Comparison of ENCODE assay signal across 8 mouse cellular contexts in the genomic region with DNA sequence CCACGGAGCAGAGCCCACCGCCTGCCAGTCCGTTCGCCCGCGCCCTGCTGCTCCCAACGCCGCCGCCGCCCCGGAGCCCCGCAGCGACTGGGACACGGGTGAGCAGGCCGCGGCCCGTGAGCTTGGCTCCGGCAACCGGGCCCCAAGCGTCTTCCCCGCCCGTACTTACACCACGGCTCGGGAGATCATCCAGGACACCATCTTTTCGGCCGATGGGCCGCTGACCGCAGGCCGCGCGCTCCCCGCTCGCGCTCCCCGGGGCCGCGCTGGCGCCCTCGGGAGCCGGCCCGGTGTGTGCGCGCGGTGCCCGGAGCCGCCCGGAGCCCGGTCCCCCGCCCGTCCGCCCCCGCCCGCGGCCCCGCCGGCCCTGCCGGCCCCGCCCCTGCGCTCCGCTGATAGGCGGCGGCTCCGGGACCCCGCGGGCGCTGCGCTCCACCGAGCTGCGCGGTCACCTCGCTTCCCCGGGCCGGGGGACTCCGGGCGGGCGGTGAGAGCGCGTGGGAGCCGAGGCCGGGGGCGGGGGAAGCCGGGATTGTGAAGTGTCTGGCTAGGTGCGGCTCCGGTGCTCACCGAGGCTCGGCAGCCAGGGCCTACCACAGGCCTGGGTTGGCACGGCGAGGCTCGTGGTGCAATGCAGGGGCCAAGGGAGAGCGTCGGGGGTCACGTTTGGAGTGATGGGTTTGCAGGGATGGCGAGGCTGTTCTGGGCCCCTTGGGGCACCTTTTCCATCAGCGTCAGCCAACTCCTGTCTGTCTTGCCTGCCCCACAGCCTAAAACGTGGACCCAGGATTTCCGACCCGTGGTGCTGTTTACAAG. TPM values are rescaled to one million over a fixed set of nuclear protein-coding genes. Genes with fewer than 3 reads are reported as not detected.
DNase-seq lines count a peak whose midpoint lies in the region; ATAC-seq and TF ChIP-seq lines count a peak whose summit lies in the region.

Gene Reep3, minus strand, starts transcription at position 325 of the 816 bp plus-strand sequence.

- ATAC-seq in limb, embryonic 14.5 days (ENCODE audit: low FRiP score, low read depth): peak; percentile 86
- peak; percentile 79 for ATAC-seq in midbrain, embryonic 15.5 days (replicated peaks)

- peak within 1 kb of the TSS; percentile 99 for H3K9ac ChIP-seq in limb, embryonic 14.5 days (ENCODE audit: low read depth, low read length, severe bottlenecking)
- H3K9ac ChIP-seq in midbrain, embryonic 15.5 days: peak within 1 kb of the TSS; percentile 94

- peaks cover 46% of the 10 kb centered on the region for H3K4me1 ChIP-seq in embryonic facial prominence, embryonic 10.5 days
- peaks cover 22% of the 10 kb centered on the region for H3K4me1 ChIP-seq in limb, embryonic 14.5 days (ENCODE audit: control insufficient read depth, insufficient read depth, low read length)
- H3K4me1 ChIP-seq in midbrain, embryonic 15.5 days: peaks cover 56% of the 10 kb centered on the region

- H3K9me3 ChIP-seq in embryonic facial prominence, embryonic 10.5 days: no peaks in the 10 kb centered on the region
- H3K9me3 ChIP-seq in limb, embryonic 14.5 days (ENCODE audit: control insufficient read depth, low read length): no peaks in the 10 kb centered on the region
- no peaks in the 10 kb centered on the region for H3K9me3 ChIP-seq in midbrain, embryonic 15.5 days

- 1% methylated on average over 97 of the region's 97 CpGs for WGBS in embryonic facial prominence, embryonic 10.5 days
- WGBS in limb, embryonic 14.5 days: under 1% methylated on average over 42 of the region's 97 CpGs
- 1% methylated on average over 93 of the region's 97 CpGs for WGBS in midbrain, embryonic 15.5 days

- H3K36me3 ChIP-seq in embryonic facial prominence, embryonic 10.5 days (replicated peaks): peaks cover 2% of the 10 kb centered on the region; the same call in 1 of the 2 replicates
- no peaks in the 10 kb centered on the region for H3K36me3 ChIP-seq in limb, embryonic 14.5 days (ENCODE audit: control insufficient read depth, insufficient read depth, low read length)
- H3K36me3 ChIP-seq in midbrain, embryonic 15.5 days (replicated peaks): no peaks in the 10 kb centered on the region

- peak; percentile 58 for DNase-seq in layer of hippocampus, adult 11-12 months (ENCODE audit: low spot score)
- no peak for DNase-seq in layer of hippocampus, adult 9-10 months (ENCODE audit: low spot score)
- peak; percentile 83 for DNase-seq in embryonic facial prominence, embryonic 10.5 days (ENCODE audit: low spot score)
- DNase-seq in heart, adult 18-20 months: peak; percentile 84 to 87
- DNase-seq in kidney, adult 18-20 months: peak; percentile 85
- DNase-seq in limb, embryonic 14.5 days (ENCODE audit: low spot score): peak; percentile 30
- peak; percentile 76 to 81 for DNase-seq in spleen, adult 18-20 months

- 0 out of 2 replicates have a peak, but pooled peaks have one; percentile 40 for TF ChIP-seq POLR2A in limb, embryonic 14.5 days (IDR thresholded peaks at IDR 0.05; ENCODE audit: borderline replicate concordance, extremely low read depth, insufficient read depth, insufficient read length)

- H3K4me3 ChIP-seq in embryonic facial prominence, embryonic 10.5 days: peak within 1 kb of the TSS; percentile 91
- H3K4me3 ChIP-seq in limb, embryonic 14.5 days (replicated peaks; ENCODE audit: low read length): peak within 1 kb of the TSS; percentile 95
- H3K4me3 ChIP-seq in midbrain, embryonic 15.5 days: peak within 1 kb of the TSS; percentile 84

- H3K4me2 ChIP-seq in limb, embryonic 14.5 days (replicated peaks; ENCODE audit: low read depth, low read length, severe bottlenecking): peak within 1 kb of the TSS; percentile 72
- H3K4me2 ChIP-seq in midbrain, embryonic 15.5 days: peak within 1 kb of the TSS; percentile 74

- peak within 1 kb of the TSS; percentile 99 for H3K27ac ChIP-seq in embryonic facial prominence, embryonic 10.5 days (replicated peaks)
- peak within 1 kb of the TSS; percentile 98 for H3K27ac ChIP-seq in limb, embryonic 14.5 days (replicated peaks; ENCODE audit: low read depth, low read length)
- H3K27ac ChIP-seq in midbrain, embryonic 15.5 days: peak within 1 kb of the TSS; percentile 98

- no peaks in the 10 kb centered on the region for H3K27me3 ChIP-seq in embryonic facial prominence, embryonic 10.5 days (replicated peaks; ENCODE audit: low read depth, poor library complexity, severe bottlenecking)
- no peaks in the 10 kb centered on the region for H3K27me3 ChIP-seq in limb, embryonic 14.5 days (ENCODE audit: control insufficient read depth, insufficient read depth, low read length)
- H3K27me3 ChIP-seq in midbrain, embryonic 15.5 days (replicated peaks): no peaks in the 10 kb centered on the region

RNA-seq across cellular contexts. Expression of gene Reep3, which starts in this region (rescaled TPM):
- 23.7 and 24.6 TPM in 2 replicates for polyA plus RNA-seq in embryonic facial prominence, embryonic 10.5 days (2016; fragmentation: Nextera tagmentation; extraction: Ambion mirVana)
- total RNA-seq in heart, adult 18-20 months (2021): 10 to 100 TPM; 16.0 to 19.6 TPM
- polyA plus RNA-seq in limb, embryonic 14.5 days (2012; rRNA removed): 35.0 and 39.9 TPM in 2 replicates
- polyA plus RNA-seq in limb, embryonic 14.5 days (2014; fragmentation: Nextera tagmentation; extraction: Ambion mirVana): 41.3 and 43.6 TPM in 2 replicates
- polyA plus RNA-seq in midbrain, embryonic 15.5 days (2015; fragmentation: Nextera tagmentation; extraction: Ambion mirVana): 28.3 and 29.2 TPM in 2 replicates
